Mouse (Mus musculus) midbrain, embryonic 14.5 days (tissue): ENCODE results near the gene Tsc22d4. TPM values are rescaled to one million over a fixed set of nuclear protein-coding genes. Genes with fewer than 3 reads are reported as not detected.

ENCODE experiments used
- ATAC-seq: fragments of 200-750 bp; cut with Nextera tagmentation; 2 replicates; pipeline ENCODE4 v1.8.0; 2017; ENCODE audit warnings: moderate number of reproducible peaks, moderate library complexity; ENCODE audit not compliant: low FRiP score, low TSS enrichment
- DNase-seq: peaks from one replicate; pipeline ENCODE4 v3.0.0-alpha.2; 2015
- H3K27ac ChIP-seq: fragments of 300-500 bp; sonication (generic); replicated peaks from 2 replicates; pipeline ENCODE4 v1.5.1; 2014; ENCODE audit warnings: mild to moderate bottlenecking, low read depth, low read length, moderate library complexity
- H3K27me3 ChIP-seq: fragments of 300-500 bp; sonication (generic); 2 replicates; pipeline ENCODE4 v1.6.1; 2014; ENCODE audit warnings: low read length, control low read depth, mixed read lengths; ENCODE audit not compliant: control insufficient read depth, insufficient read depth
- H3K36me3 ChIP-seq: fragments of 300-500 bp; sonication (generic); 2 replicates; pipeline ENCODE4 v1.6.1; 2014; ENCODE audit warnings: low read length, control low read depth; ENCODE audit not compliant: control insufficient read depth, insufficient read depth
- H3K4me1 ChIP-seq: fragments of 300-500 bp; sonication (generic); 2 replicates; pipeline ENCODE4 v1.6.1; 2014; ENCODE audit warnings: mild to moderate bottlenecking, antibody characterized with exemption, low read length, control low read depth; ENCODE audit not compliant: control insufficient read depth, insufficient read depth
- H3K4me2 ChIP-seq: fragments of 300-500 bp; sonication (generic); 2 replicates; pipeline ENCODE4 v1.6.1; 2014; ENCODE audit warnings: mild to moderate bottlenecking, low read length, moderate library complexity
- H3K4me3 ChIP-seq: fragments of 300-500 bp; sonication (generic); replicated peaks from 2 replicates; pipeline ENCODE4 v1.5.1; 2014; ENCODE audit warnings: low read depth, low read length
- H3K9ac ChIP-seq: fragments of 300-500 bp; sonication (generic); replicated peaks from 2 replicates; pipeline ENCODE4 v1.6.1; 2014; ENCODE audit warnings: mild to moderate bottlenecking, low read length, moderate library complexity
- H3K9me3 ChIP-seq: fragments of 300-500 bp; sonication (generic); 2 replicates; pipeline ENCODE4 v1.6.1; 2016; ENCODE audit warnings: low read length, control low read depth, mixed read lengths; ENCODE audit not compliant: control insufficient read depth
- WGBS: fragments of 180-500 bp; shearing (Covaris S2); extraction: QIAGEN DNeasy Blood & Tissue Kit; methylation state at CpG from one replicate; pipeline ENCODE4 v1.1.7; 2014; 5-methylcytosine and 5-hydroxymethylcytosine counted together
- polyA plus RNA-seq: library from polyadenylated mRNA; unstranded; fragments of >200 nt; fragmentation: Nextera tagmentation; extraction: Ambion mirVana; gene quantifications from 2 replicates; pipeline ENCODE4 v1.2.1, GENCODE M21; 2014

Gene Tsc22d4
- polyA plus RNA-seq, 1 experiment from 2014 or later: 47.0 TPM

- 93% methylated on average over 7 of the region's 7 CpGs for WGBS
- H3K4me2 ChIP-seq: no peak overlapping the region
Measured at GRCm38 (mm10) chr5:137781661-137782060, 36.1 kb downstream of the Tsc22d4 start.

GRCm38 (mm10) chr5:137782776-137783522 is 37.4 kb downstream of the Tsc22d4 start:
- Histone ChIP-seq H3K9me3 (no peaks in the 10 kb centered on the region), H3K27me3 (no peaks in the 10 kb centered on the region), H3K9ac (peak overlapping the region; percentile 91; the same call in 1 of the 2 replicates), H3K4me3 (peak overlapping the region; percentile 90; the same call in 1 of the 2 replicates), H3K27ac (no peak overlapping the region), H3K4me2 (peak overlapping the region; percentile 88), H3K36me3 (peaks cover 50% of the 10 kb centered on the region), H3K4me1 (peaks cover 35% of the 10 kb centered on the region)
- no peak for DNase-seq
- WGBS: 87% methylated on average over 13 of the region's 13 CpGs
- ATAC-seq: no peak

More at GRCm38 (mm10) chr5:137781661-137782060, 36.1 kb downstream of the Tsc22d4 start:
- Histone ChIP-seq H3K27ac (no peak overlapping the region), H3K9ac (no peak overlapping the region), H3K27me3 (no peaks in the 10 kb centered on the region), H3K4me3 (no peak overlapping the region; the same call in 1 of the 2 replicates), H3K36me3 (peaks cover 50% of the 10 kb centered on the region), H3K4me1 (peaks cover 33% of the 10 kb centered on the region), H3K9me3 (no peaks in the 10 kb centered on the region)
- ATAC-seq: no peak
- no peak for DNase-seq

- H3K27me3 ChIP-seq: no peaks in the 10 kb centered on the region
- H3K36me3 ChIP-seq: peaks cover 50% of the 10 kb centered on the region
- H3K9me3 ChIP-seq: no peaks in the 10 kb centered on the region
- peak overlapping the region; percentile 88 for H3K4me2 ChIP-seq
- no peak overlapping the region for H3K27ac ChIP-seq
- peak overlapping the region; percentile 91 for H3K9ac ChIP-seq
- no peak for DNase-seq
- WGBS: 67% methylated on average over 9 of the region's 9 CpGs
- no peak for ATAC-seq
- peak overlapping the region; percentile 90 for H3K4me3 ChIP-seq
- H3K4me1 ChIP-seq: peaks cover 36% of the 10 kb centered on the region
Measured at GRCm38 (mm10) chr5:137783901-137784540, 38.5 kb downstream of the Tsc22d4 start.

GRCm38 (mm10) chr5:137784546-137784945 is 39.0 kb downstream of the Tsc22d4 start:
- Histone ChIP-seq H3K9ac (peak overlapping the region; percentile 91), H3K9me3 (no peaks in the 10 kb centered on the region), H3K4me3 (peak overlapping the region; percentile 90), H3K27me3 (no peaks in the 10 kb centered on the region), H3K4me2 (peak overlapping the region; percentile 88), H3K4me1 (peaks cover 36% of the 10 kb centered on the region), H3K36me3 (peaks cover 50% of the 10 kb centered on the region), H3K27ac (no peak overlapping the region; the same call in 1 of the 2 replicates)
- ATAC-seq: no peak
- DNase-seq: no peak
- 79% methylated on average over 14 of the region's 14 CpGs for WGBS

DNA sequence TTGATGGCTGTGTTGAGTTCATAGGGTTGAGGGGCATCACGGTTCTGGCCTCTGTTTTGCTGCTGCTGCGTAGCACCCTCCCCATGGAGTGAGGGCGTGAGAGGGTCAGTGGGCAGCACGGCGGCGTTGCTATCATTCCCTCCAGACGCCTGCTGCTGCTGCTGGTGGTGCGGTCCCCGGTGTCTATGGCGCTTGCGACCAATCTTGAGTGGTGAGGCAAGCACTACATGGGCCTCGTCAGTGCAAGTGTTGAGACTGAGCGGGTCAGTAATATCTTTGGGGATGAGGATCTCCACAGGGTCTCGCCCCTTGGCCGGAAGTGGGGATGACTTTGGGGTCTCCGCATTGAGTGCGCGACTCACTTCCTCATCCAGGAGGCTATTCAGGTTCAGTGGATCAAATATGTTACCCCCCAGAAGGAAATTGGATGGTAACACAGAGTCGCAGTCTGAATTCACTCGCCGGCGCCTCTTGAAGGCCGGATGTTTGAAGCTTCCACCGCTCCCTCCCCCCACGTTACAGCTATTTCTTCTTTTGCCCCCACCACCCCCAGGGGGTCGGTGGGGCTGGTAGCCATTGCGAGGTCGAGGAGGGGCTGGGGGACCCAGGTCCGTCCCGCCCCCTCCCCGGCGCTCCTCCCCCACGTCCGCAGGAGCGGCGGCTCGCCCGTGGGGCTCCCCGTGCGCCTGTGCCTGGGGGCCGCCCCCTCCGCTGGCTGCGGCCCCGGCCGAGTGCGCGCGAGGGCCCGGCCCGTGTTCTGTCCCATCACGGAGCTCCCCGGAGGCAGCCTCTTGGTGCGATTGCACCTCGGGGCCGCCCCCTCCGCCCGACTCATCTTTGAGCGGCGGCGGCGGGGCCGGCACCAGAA is 39.9 kb downstream of the Tsc22d4 start:
- H3K4me1 ChIP-seq: peaks cover 27% of the 10 kb centered on the region
- WGBS: 3% methylated on average over 61 of the region's 62 CpGs

GRCm38 (mm10) chr5:137786109-137786942 is 40.8 kb downstream of the Tsc22d4 start:
- Histone ChIP-seq H3K36me3 (peaks cover 36% of the 10 kb centered on the region), H3K27ac (peak overlapping the region; percentile 98), H3K27me3 (no peaks in the 10 kb centered on the region), H3K4me2 (peak overlapping the region; percentile 88), H3K9me3 (no peaks in the 10 kb centered on the region), H3K4me1 (peaks cover 27% of the 10 kb centered on the region), H3K4me3 (peak overlapping the region; percentile 90), H3K9ac (peak overlapping the region; percentile 91)
- WGBS: under 1% methylated on average over 79 of the region's 79 CpGs
- peak; percentile 91 for ATAC-seq
- peak; percentile 100 for DNase-seq

More for the DNA sequence above, 39.9 kb downstream of the Tsc22d4 start:
- no peak for ATAC-seq
- no peak for DNase-seq
- Histone ChIP-seq H3K4me2 (peak overlapping the region; percentile 88), H3K9me3 (no peaks in the 10 kb centered on the region), H3K27me3 (no peaks in the 10 kb centered on the region), H3K27ac (peak overlapping the region; percentile 98), H3K4me3 (peak overlapping the region; percentile 90), H3K36me3 (peaks cover 44% of the 10 kb centered on the region), H3K9ac (peak overlapping the region; percentile 91)

- H3K4me1 ChIP-seq: peaks cover 27% of the 10 kb centered on the region
- DNase-seq: peak; percentile 99
- peak within 1 kb of the TSS; percentile 88 for H3K4me2 ChIP-seq
- H3K4me3 ChIP-seq: peak within 1 kb of the TSS; percentile 90
- WGBS: under 1% methylated on average over 48 of the region's 48 CpGs
- H3K9me3 ChIP-seq: no peaks in the 10 kb centered on the region
- peaks cover 26% of the 10 kb centered on the region for H3K36me3 ChIP-seq
- no peaks in the 10 kb centered on the region for H3K27me3 ChIP-seq
- H3K27ac ChIP-seq: peak within 1 kb of the TSS; percentile 98
- H3K9ac ChIP-seq: peak within 1 kb of the TSS; percentile 67
- peak; percentile 76 for ATAC-seq
Measured at GRCm38 (mm10) chr5:137787151-137787928, 41.8 kb downstream of the Tsc22d4 start, which contains the start of the genes Mepce and Zcwpw1. Gene Mepce, minus strand, starts transcription at chr5:137787655. Gene Zcwpw1, plus strand, starts transcription at chr5:137787798.
